Mouse (Mus musculus) erythroblast, embryonic 14.5 days (primary cell): ENCODE measurements around the gene Rbm12b1. TPM values are rescaled to one million over a fixed set of nuclear protein-coding genes. Genes with fewer than 3 reads are reported as not detected.
"Not testable (repeated sequence)": the region's sequence is repeated elsewhere in the genome, so short reads cannot be mapped to it uniquely, and the experiment has no call there.

Experiments used
- H3K27me3 ChIP-seq: 2 replicates; pipeline ENCODE4 v1.6.1; 2012; ENCODE audit warnings: inconsistent platforms; ENCODE audit not compliant: control insufficient read depth
- H3K36me3 ChIP-seq: 2 replicates; pipeline ENCODE4 v1.6.1; 2012; ENCODE audit warnings: mild to moderate bottlenecking, inconsistent platforms; ENCODE audit not compliant: control insufficient read depth
- H3K4me1 ChIP-seq: 2 replicates; pipeline ENCODE4 v1.6.1; 2012; ENCODE audit warnings: inconsistent platforms; ENCODE audit not compliant: control insufficient read depth
- H3K4me3 ChIP-seq: replicated peaks from 2 replicates; pipeline ENCODE3; 2012; ENCODE audit warnings: moderate library complexity, mild to moderate bottlenecking, inconsistent platforms
- H3K9me3 ChIP-seq: 2 replicates; pipeline ENCODE4 v1.6.1; 2012; ENCODE audit warnings: low read length, inconsistent platforms, mixed read lengths; ENCODE audit not compliant: control insufficient read depth
- GATA1 ChIP-seq: IDR thresholded peaks from 2 replicates; pipeline ENCODE4 v1.6.1; 2012; ENCODE audit warnings: low read length, inconsistent platforms, mixed read lengths
- TAL1 ChIP-seq: IDR thresholded peaks from 3 replicates; pipeline ENCODE4 v1.6.1; 2012; ENCODE audit warnings: low read length, inconsistent platforms, mixed read lengths
- polyA plus RNA-seq: library from polyadenylated mRNA; stranded (reverse); fragments of >175 nt; gene quantifications from 2 replicates; pipeline ENCODE4 v1.2.3, GENCODE M21; 2012

Gene Rbm12b1
- 0.02 and 0.08 TPM in 2 replicates for polyA plus RNA-seq

GRCm38 (mm10) chr4:12140141-12140567, at the start of gene Rbm12b1:
TSS of gene Rbm12b1 (plus strand) at chr4:12140264.
- peak within 1 kb of the TSS; percentile 64 for H3K4me3 ChIP-seq
- not testable (repeated sequence) for H3K27me3 ChIP-seq, H3K36me3 ChIP-seq, H3K9me3 ChIP-seq, H3K4me1 ChIP-seq

- not testable (repeated sequence) for H3K27me3 ChIP-seq, H3K36me3 ChIP-seq, H3K4me3 ChIP-seq, H3K9me3 ChIP-seq, H3K4me1 ChIP-seq
These were observed 563 bp downstream of the Rbm12b1 start for GRCm38 (mm10) chr4:12140592-12141062.

GRCm38 (mm10) chr4:12141516-12141915, 1.5 kb downstream of the Rbm12b1 start:
- not testable (repeated sequence) for H3K36me3 ChIP-seq, H3K9me3 ChIP-seq, H3K27me3 ChIP-seq, H3K4me3 ChIP-seq, H3K4me1 ChIP-seq

GRCm38 (mm10) chr4:12147660-12148059, 7.6 kb downstream of the Rbm12b1 start:
- peaks cover 2% of the 10 kb centered on the region; the same call in 1 of the 2 replicates for H3K9me3 ChIP-seq
- H3K4me3 ChIP-seq, result no peak overlapping the region
- H3K27me3 ChIP-seq, result no peaks in the 10 kb centered on the region
- H3K36me3 ChIP-seq, result peaks cover 13% of the 10 kb centered on the region
- TF ChIP-seq GATA1, result no peak
- TF ChIP-seq TAL1, result no peak
- H3K4me1 ChIP-seq, result no peaks in the 10 kb centered on the region

- peaks cover 9% of the 10 kb centered on the region for H3K27me3 ChIP-seq
- H3K4me3 ChIP-seq, result peak overlapping the region; percentile 71
- no peaks in the 10 kb centered on the region for H3K9me3 ChIP-seq
- TF ChIP-seq GATA1, result no peak
- no peak for TF ChIP-seq TAL1
- peaks cover 16% of the 10 kb centered on the region for H3K4me1 ChIP-seq
- peaks cover 2% of the 10 kb centered on the region; the same call in 1 of the 2 replicates for H3K36me3 ChIP-seq
These were observed 30.9 kb downstream of the Rbm12b1 start for GRCm38 (mm10) chr4:12170986-12171317.

- H3K4me3 ChIP-seq, result peak within 1 kb of the TSS; percentile 71
- H3K36me3 ChIP-seq, result peaks cover 2% of the 10 kb centered on the region; the same call in 1 of the 2 replicates
These were observed 31.4 kb downstream of the Rbm12b1 start, which contains the start of gene Fam92a for GRCm38 (mm10) chr4:12171318-12172091. TSS of gene Fam92a (minus strand) at chr4:12172015.

GRCm38 (mm10) chr4:12178992-12179391, 38.9 kb downstream of the Rbm12b1 start:
- H3K36me3 ChIP-seq, result no peaks in the 10 kb centered on the region
- TF ChIP-seq TAL1 (no peak), GATA1 (no peak)
- H3K27me3 ChIP-seq, result no peaks in the 10 kb centered on the region
- no peak overlapping the region for H3K4me3 ChIP-seq
- no peaks in the 10 kb centered on the region for H3K4me1 ChIP-seq
- no peaks in the 10 kb centered on the region for H3K9me3 ChIP-seq

More at GRCm38 (mm10) chr4:12171318-12172091, 31.4 kb downstream of the Rbm12b1 start, which contains the start of gene Fam92a:
- H3K4me1 ChIP-seq, result peaks cover 16% of the 10 kb centered on the region
- H3K27me3 ChIP-seq, result peaks cover 9% of the 10 kb centered on the region
- TF ChIP-seq TAL1 (no peak), GATA1 (no peak)
- no peaks in the 10 kb centered on the region for H3K9me3 ChIP-seq

Other genes with a start within 250 kb of the Rbm12b1 start
- not detected in 2 replicates for gene Gm10604, start 159.0 kb upstream of the Rbm12b1 start, polyA plus RNA-seq
- gene Rbm12b2, start 50.8 kb upstream of the Rbm12b1 start, polyA plus RNA-seq, result 0.01 TPM in 1 of 2 replicates, not detected in the other
- gene Fam92a, start 31.8 kb downstream of the Rbm12b1 start, polyA plus RNA-seq, result 0.34 and 0.48 TPM in 2 replicates